Mouse (Mus musculus): ENCODE data around the gene Gltp.
A peak's percentile ranks its signal among the peaks of the same experiment; 100 is the strongest.

Gltp gene

DNA sequence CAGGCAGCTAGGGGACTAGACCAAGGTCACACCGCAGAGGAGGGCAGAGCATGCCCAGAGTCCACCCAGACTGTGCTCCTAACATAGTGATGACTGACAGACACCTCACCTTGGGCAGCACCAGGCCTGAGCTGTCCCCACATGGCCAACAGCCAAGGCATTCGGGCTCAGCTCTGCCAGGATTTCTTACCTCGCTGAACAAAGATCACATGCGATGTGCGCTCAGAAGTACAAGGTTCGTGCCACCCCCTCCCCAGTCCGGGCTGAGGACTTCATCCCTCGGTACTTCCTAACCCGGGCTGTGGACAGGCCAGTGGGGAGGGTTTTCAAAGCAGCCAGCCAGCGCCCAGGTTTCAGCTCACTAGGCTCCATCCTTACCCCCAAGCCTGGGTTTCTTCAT lies 33.4 kb downstream of the Gltp start:
- peak; percentile 83 for DNase-seq

DNA sequence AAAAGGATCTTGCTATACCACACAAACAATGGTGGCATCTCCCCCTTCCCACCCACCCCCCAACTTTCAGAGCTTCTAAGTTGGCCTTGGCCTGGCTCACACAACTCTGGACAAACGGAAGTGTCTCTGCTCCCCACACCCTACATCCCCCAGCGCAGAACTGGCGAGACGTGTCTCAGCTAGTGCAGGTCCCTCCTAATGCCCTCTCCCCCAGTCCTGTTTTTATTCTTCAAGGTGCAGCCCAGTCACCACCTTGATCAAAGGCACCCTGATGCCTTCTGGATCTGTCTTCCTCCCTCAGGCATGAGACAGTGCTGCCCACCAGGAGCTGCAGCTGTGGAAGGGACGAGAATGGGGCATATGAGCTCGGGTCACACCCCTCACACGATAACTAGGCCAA lies 34.5 kb downstream of the Gltp start:
- no peak for DNase-seq

DNA sequence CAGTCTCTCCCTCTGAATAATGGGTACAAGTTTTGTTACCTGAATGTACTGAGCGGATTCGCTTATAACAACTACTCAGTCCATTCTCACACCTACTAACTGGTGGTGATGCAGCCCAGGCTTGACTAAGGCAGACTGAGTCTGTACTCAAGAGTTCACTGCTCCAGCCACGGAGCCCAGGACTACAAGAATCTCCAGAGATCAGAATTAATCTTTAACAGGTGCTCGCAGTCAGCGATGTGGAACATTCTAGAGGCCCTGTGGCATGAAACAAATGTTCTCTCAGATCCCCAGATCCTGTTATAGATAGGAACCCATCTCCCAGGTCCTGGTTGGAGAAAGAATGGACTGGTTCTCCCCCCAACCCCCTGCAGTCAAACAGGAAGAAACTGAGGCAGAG lies 35.1 kb downstream of the Gltp start:
- peak; percentile 60 for DNase-seq

DNA sequence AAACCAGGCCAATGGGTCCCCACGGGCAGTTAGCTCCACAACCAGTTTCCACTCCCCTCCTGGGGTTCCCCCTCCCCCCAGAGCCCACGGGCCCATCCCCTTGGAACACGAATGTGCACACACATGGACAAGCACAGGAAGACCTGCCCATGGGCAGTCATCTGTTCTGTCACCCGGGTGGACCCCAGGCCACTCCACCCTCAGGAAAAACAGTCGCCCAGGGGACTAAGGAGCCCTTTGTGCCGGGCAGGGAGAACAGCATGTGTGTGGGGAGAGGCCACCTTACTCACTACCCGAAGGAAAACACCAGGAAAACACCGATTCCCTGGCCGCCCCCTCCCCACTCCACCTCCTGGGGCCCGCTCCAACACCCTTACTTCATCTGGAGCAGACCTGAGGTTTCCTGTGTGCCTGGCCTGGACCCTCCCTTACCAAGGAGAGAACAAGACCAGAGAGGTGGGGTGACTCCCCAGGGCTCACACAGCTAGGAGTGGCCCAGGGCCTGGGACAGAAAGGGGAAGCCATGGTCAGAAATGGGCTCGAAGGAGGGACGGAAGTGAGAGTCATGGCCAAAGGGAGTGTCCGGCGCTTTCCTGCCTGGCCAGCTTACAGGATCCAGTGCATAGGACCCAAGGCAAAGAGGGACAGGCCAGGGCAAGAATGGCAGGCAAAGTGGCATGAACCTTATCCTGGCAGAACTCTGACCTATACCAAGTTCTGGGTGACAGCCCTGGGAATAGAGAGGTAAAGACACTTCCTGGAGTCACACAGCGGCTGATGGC lies 36.9 kb downstream of the Gltp start:
- no peak for DNase-seq

DNA sequence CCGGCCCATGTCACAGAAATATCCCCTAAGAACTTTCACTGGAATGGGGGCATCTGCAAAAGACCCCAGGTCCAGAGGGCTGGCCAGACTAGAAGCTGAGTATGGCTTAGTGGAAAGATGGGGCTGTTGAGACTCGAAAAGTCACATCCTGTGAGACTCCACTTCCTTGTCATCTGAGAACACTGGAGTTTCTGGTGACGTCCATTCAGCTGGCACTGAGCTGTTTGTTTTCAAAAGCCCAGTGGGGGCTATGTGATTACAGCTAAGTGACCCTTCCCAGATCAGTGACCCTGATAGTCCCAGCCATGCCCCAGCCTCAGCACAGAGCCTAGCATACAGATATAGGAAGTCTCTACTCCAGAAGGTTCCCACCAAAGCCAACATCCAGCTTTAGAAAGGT lies 39.3 kb downstream of the Gltp start:
- DNase-seq, result no peak

DNA sequence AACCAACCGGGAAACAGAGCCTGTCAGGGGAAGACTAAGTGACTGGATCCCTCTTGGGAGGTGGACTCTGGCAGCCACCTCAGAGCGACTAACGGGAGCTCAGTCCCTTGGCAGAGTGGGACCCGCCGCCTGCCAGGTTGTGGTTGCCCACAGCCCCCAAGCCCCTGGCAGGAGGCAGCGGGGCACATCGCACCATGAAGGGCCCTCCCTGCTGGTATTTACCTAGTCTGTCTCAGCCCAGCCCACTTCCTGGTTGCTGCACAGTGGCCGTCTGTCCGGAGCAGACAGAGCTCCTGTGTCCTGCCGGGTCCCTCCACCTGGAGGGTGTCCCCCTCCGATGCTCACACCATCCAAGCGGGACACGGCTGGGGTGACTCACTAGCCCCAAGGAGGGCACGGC lies 39.8 kb downstream of the Gltp start:
- peak; percentile 34 for DNase-seq

DNA sequence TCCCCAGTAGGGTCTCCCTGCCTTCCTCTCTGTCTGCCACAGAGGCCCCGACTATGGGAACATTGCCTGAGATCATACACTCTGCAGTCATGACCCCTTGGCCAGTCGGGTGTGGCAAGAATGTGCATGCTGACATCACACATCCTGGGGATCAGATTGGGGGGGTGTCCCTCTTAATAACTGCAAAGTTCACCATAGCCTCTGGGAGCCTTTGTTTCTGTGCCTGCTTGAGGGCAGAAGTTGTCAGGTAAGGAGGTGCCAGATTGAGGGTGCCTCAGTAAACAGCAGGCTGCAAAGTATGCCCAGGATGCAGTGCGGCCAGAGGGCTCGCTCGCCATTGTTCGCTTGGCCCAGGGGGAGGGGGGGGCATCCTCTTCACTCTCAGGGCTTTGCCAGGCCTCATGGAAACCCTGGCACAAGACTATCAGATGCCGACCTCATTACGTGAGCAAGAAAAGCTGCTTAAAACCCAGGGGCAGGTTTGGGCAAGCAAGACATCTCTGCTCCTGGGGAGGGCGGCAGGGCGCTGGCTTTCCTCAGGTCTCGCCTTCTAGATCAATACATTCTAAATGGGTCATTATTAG lies 42.0 kb downstream of the Gltp start:
- peak; percentile 61 for DNase-seq

DNA sequence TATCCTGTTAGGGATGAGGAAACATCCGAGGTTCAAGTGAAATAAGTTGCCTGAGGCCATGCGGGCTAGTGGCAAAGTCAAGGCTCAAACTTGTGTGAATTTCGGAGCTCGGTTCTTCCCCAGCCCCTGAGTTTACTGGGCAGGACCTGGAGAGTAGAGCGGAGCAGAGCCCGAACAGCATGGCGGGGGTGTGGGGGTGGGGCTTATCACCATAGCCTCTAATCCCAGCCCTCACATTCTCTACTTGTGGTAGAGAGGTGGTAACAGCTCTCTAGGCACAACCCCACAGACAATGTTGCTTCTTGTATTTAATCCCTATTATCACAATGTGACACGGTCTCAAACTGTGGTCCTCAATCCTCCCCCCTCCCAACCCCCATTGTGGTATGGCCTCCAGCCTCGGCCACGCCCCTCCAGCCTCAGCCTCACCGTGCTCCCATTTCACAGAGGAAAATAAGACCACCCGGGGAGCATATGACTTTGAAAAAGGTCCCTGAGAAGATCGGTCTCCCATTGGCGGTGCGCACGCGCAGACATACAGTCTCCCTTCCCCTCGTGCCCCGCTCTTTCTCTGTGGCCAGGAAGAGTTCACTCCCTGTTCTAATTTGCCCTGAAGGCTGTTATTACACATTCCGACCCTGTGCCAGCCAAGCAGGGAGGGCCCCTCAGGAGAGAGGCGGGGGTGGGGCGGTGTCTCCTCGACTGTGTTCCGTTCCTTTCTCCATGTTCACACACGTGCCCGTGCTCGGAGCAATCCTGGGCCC lies 43.4 kb downstream of the Gltp start:
- DNase-seq, result peak; percentile 70

DNA sequence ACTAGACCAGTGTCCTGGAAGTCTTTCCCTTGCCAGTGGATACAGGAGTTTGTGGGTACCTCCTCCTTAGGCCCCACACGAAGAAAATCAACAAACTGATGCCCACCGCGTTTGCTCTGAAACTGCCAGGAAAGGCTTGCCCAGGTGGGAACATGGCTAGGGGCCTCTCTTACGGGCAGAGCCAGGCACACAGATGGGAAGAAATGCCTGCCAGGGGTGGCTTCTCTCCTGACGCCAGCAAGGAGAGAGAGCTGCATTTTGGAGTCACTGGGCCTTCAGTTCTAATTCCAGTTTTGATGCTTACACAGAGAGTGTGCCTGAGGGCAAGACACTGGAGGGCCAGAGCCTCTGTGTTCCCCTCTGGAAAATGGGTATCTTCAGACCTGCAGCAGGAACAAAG lies 44.9 kb downstream of the Gltp start:
- no peak for DNase-seq

DNA sequence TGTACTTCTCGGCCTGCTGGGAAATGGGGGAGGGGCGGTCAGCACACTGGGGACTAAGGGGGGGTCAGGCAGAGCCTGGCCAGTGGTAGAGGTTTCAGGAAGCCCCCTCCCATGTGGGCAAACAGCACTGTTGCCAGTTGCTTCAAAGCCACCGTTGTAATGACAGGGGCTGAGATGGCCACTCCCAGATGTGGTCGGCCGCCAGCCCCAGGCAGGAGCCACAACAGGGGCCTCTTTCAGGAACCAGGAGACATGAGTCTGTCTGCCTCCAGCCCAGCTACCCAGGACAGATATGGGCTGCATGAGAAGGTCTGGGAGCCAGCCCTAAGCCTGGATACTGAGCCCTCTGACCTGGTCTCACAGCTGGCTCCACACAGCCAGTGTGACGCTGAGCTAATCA lies 45.9 kb downstream of the Gltp start:
- no peak for DNase-seq

DNA sequence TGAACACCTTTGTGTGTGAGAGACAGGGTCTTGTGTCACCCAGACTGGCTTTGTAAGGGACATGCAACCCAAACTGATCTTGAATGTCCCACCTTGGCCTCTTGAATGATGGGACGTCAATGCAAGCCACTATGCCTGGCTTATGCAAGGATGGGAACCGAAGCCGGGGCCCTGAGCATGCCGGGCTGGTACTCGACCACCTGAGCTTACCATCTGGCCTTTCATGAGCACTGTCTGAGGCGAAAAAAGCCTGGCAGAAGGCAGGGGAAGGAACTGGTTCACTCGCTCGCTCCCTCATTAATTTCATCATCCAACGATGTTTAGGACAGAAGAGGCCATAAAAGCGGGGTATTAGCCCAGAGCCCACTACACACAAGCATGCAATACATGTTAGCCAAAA lies 50.0 kb downstream of the Gltp start:
- DNase-seq, result no peak

DNA sequence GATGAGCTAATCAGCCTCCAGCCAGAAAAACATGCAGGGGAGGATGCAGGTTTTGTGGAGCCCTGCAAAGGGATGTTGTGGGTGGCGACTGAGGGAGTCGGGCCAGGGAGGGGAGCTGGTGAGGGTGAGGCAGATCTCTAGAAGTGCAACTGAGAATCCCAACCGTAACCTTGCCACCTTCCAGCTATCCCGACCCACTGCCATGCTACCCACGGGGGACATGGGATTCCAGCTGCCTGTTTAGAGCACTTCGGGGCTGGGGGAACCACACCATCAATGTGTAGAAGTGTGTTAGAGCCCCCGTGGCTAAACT lies 51.2 kb downstream of the Gltp start:
- no peak for DNase-seq

DNA sequence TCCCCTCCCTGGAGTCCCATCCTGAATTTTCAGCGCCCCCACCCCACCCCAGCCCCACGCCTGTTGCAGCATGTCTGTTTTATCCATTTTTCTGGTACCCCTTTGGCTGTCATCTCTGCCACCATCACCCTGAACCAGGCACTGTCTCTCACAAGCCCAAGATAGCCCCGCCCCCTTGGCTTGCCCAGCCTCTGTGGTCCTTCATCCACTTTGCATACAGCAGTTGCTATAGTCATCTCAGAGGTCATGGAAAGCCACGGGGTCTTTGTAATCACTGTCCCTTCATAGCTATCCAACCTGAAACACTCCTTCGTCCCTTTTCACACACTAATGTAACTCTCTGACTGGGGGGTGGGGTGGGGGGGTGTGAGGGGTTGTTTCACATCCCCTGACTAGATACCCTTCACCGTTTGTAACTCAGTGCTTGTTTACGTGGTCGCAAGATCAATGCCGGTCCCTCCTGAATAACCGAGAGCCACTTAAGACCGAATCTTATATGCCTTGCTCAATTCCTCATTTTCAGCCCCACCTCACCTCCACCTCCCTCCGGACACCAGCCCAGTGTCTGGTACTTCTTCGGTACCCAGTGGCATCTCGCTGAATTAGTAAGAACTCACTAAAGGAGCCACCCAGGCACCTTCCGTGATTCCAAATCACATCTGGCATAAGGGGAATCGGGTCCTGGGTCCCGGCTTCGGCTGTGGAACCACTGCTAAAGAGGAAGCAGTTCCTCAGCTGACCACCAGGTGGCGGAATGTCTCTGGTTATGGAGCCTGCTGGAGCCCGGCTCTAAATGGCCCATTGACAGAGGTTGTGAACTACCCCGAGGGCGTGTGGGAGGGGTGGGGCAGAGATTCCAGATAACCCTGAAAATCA lies 51.8 kb downstream of the Gltp start:
- peak; percentile 95 for DNase-seq

DNA sequence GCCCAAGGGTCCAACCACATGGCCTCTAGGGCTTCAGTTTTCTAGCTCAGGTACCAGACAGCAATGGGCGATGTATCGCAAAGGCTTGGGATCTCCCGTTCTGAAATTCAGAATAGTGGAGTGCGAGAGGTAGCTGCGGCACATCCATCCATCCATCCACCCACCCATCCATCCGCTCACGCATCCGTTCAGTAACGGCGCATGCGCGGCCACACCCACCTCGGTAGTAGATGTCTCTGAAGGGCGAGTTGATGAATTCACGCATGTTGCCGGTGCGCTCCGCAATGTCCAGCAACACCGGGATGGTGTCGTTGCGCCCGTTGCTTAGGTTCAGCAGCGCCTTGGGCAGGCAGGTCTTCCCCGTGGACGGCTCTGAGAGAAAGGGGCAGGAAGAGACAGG lies 54.7 kb downstream of the Gltp start:
- DNase-seq, result no peak

DNA sequence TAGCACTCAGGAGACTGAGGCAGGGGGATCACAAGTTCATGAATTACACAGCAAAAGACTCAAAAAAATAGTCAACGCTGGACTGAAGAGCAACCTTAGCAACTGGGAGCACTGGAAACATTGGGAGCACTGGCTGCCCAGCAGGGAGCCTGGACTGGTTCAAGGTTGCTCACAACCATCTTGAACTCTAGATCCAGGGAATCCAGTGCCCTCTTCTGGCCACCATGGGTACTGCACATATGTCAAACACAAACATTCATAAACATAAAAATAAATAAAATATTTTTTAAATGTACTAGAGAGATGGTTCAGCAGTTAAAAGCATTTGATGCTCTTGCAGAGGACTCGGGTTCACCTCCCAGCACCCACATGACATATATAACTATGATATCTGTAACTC lies 59.4 kb downstream of the Gltp start:
- no peak for DNase-seq

DNA sequence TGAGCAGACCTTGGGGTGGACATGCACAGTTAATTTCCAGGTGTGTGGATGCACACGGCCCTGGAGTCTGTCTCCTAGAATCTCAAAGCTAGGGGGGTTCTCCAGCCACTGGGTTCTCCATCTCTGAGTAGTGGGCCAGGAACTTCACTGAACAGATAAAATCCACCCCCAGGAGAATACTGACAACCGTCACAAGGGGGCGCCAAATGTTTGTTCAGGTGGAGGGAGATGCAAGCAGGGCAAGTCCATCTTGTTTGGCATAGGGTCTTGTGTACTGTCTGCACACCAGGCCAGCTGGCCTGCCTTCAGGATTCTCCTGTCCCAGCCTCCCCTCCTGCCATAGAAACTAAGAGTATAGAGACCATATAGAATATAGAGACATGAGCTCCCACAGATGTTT lies 65.2 kb downstream of the Gltp start:
- DNase-seq, result peak; percentile 77

DNA sequence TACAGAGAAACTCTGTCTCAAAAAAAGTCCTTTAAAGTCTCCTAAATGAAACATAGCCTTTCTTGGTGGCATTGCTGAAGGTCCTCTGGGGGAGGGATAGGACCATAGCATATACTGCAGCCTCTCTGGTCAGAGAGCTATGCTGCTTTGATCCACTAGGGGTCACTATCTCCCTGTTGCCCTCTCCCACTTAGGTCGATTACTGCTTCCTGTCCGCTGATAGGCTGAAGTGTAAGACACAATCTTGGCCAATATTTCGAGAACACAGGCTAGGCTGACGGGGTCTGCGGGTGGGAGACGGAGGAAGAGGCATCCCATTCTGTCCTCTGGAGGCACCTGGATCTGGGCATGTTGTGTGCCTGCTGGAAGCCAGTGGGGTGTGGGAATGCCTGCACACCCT lies 70.5 kb downstream of the Gltp start:
- no peak for DNase-seq
